23 mouse cellular contexts compared by ENCODE assay signal in genomic region chr1:32347538-32347937, GRCm38 (mm10).
DNase-seq lines count a peak whose midpoint lies in the region; ATAC-seq and TF ChIP-seq lines count a peak whose summit lies in the region.
"Had no signal": no experiment of that assay in that cellular context is flagged by ENCODE, and none has a peak within 500 bp of the region (broad histone marks: within the 10 kb centered on the region; RNA-seq: fewer than 3 reads in every experiment).

No protein-coding gene starts in this region.

- H3K36me3 ChIP-seq in kidney, embryonic 16.5 days (ENCODE audit: insufficient read depth, low read length): no peaks in the 10 kb centered on the region
- H3K36me3 ChIP-seq: G1E had no signal

- H3K27me3 ChIP-seq in kidney, embryonic 16.5 days (ENCODE audit: insufficient read depth, low read length): no peaks in the 10 kb centered on the region
- H3K27me3 ChIP-seq: CH12.LX, Patski had no signal

- H3K27ac ChIP-seq in left cerebral cortex, adult 2 months: peak overlapping the region; percentile 69; the same call in 1 of the 2 replicates
- no peak overlapping the region for H3K27ac ChIP-seq in kidney, embryonic 16.5 days (ENCODE audit: low read length)

- no peak for DNase-seq in frontal cortex, postnatal 25 days (ENCODE audit: low spot score in 2 of 2)
- no peak for DNase-seq in left cerebral cortex, adult 2 months (ENCODE audit: extremely low spot score in 1 of 2, low spot score in 2 of 2)
- no peak for DNase-seq in left cerebral cortex, adult 18-20 months (ENCODE audit: low spot score in 2 of 2)
- DNase-seq in brain, adult 2 months (ENCODE audit: low read depth, low spot score): peak; percentile 45
- peak; percentile 51 for DNase-seq in telencephalon, adult 2 months (ENCODE audit: low read depth, low spot score)
- DNase-seq in lung, postnatal 10 days: no peak
- DNase-seq: adrenal gland, adult 2 months; adrenal gland, adult 8-10 months; adrenal gland, postnatal 10 days; adrenal gland, postnatal 14 days; adrenal gland, postnatal 25 days; adrenal gland, postnatal 36 days; B cell, adult 2 months; cerebellum, adult 11 months; cerebellum, adult 11-12 months; cerebellum, adult 18-20 months had no signal

- intact Hi-C loops in left cerebral cortex, adult 2 months (cut with DNase I): loop anchor here (5.0 kb wide), 2 partner anchors 155 to 175 kb away; partner anchors contain the start of gene Khdrbs2

- no peaks in the 10 kb centered on the region for H3K4me1 ChIP-seq in kidney, embryonic 16.5 days (ENCODE audit: insufficient read depth, low read length)

- no peak overlapping the region for H3K4me2 ChIP-seq in kidney, embryonic 16.5 days (replicated peaks; ENCODE audit: low read depth, low read length)

- no peaks in the 10 kb centered on the region for H3K9me3 ChIP-seq in kidney, embryonic 16.5 days (ENCODE audit: low read length)
- H3K9me3 ChIP-seq: G1E had no signal

- no peak for TF ChIP-seq CTCF in left cerebral cortex, adult 2 months (IDR thresholded peaks at IDR 0.05)

- peak; percentile 96 for ATAC-seq in frontal cortex, adult (ENCODE audit: low TSS enrichment)
- no peak for ATAC-seq in kidney, embryonic 16.5 days (ENCODE audit: low FRiP score, low TSS enrichment)
- ATAC-seq: activated CD4-positive, CD25-positive, alpha-beta regulatory T cell, adult 4 months; CD4-positive, CD25-positive, alpha-beta regulatory T cell, adult 4 months; Patski had no signal

- no peak overlapping the region for H3K9ac ChIP-seq in kidney, embryonic 16.5 days (replicated peaks; ENCODE audit: low read length)

- no peak overlapping the region for H3K4me3 ChIP-seq in left cerebral cortex, adult 2 months
- no peak overlapping the region for H3K4me3 ChIP-seq in kidney, embryonic 16.5 days (ENCODE audit: low read length)

- 91% methylated on average over 2 of the region's 2 CpGs for WGBS in kidney, embryonic 16.5 days

Comparison
In these comparisons a context has a peak if more than half of its experiments do, and no peak if none do; other contexts are left out.
1. DNase-seq: peak in brain, adult 2 months (single experiment) and telencephalon, adult 2 months (single experiment); none in frontal cortex, postnatal 25 days (0 of 2), left cerebral cortex, adult 2 months (0 of 2), left cerebral cortex, adult 18-20 months (0 of 2) and lung, postnatal 10 days (single experiment).